Mouse (Mus musculus): ENCODE measurements around the gene Ccdc167. TPM values are rescaled to one million over a fixed set of nuclear protein-coding genes. Genes with fewer than 3 reads are reported as not detected.
A peak's percentile ranks its signal among the peaks of the same experiment; 100 is the strongest.

The Ccdc167 gene
- polyA plus RNA-seq, 1 experiment from 2014 or later: 11.3 TPM

DNA sequence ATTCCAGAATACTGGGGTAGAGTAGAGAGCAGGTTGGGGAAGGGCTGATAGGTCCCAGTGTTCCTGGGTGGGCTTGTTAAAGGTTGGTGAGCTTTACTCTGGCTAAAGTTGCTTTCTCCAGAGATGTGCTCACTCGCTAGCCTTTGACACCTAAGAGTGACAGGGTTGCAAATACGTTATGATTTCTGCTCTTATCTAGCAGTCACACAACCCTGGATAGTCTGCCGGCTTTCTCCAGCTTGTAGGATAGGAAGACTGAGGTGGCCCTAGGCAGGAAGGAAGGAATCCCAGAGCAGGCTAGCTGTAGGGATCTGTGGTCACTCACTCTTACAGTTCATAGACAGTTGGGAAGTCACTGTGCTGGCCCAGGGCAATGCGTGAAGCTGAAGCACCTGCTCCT, 32.6 kb downstream of the Ccdc167 start:
- Histone ChIP-seq H3K9ac (replicated peaks; ENCODE audit: low read length) (no peak overlapping the region), H3K4me1 (ENCODE audit: control insufficient read depth, insufficient read depth, low read length) (no peaks in the 10 kb centered on the region), H3K9me3 (ENCODE audit: control insufficient read depth, low read length) (no peaks in the 10 kb centered on the region), H3K27ac (replicated peaks; ENCODE audit: low read depth, low read length) (no peak overlapping the region), H3K36me3 (ENCODE audit: control insufficient read depth, insufficient read depth, low read length) (peaks cover 89% of the 10 kb centered on the region), H3K4me2 (ENCODE audit: low read length) (no peak overlapping the region), H3K27me3 (ENCODE audit: control insufficient read depth, insufficient read depth, low read length) (no peaks in the 10 kb centered on the region), H3K4me3 (replicated peaks; ENCODE audit: low read depth, low read length) (no peak overlapping the region)
- no peak for ATAC-seq (ENCODE audit: low FRiP score, low TSS enrichment)
- no peak for DNase-seq
- WGBS: 92% methylated on average over 4 of the region's 4 CpGs

DNA sequence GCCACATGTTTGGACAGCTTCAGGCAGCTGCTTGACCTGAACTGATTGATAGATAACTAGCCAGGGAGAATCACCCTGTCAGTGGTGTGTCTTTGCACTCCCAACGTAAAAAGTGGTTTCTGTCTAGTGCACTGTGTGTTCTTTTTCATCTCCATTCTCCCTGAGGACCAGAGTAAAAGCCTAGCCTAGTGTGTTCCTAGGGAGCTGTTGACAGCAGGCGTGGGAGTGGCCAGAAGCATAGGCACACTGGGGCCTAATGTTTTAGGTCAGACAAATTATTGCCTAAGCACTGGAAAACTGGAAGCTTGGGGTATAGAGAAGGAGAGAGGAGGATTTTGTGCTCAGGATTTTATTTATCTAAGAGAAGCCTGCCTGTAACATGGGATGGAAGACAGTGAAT, 33.7 kb downstream of the Ccdc167 start:
- Histone ChIP-seq H3K27ac (replicated peaks; ENCODE audit: low read depth, low read length) (no peak overlapping the region), H3K4me2 (ENCODE audit: low read length) (no peak overlapping the region), H3K9ac (replicated peaks; ENCODE audit: low read length) (no peak overlapping the region), H3K36me3 (ENCODE audit: control insufficient read depth, insufficient read depth, low read length) (peaks cover 94% of the 10 kb centered on the region), H3K27me3 (ENCODE audit: control insufficient read depth, insufficient read depth, low read length) (no peaks in the 10 kb centered on the region), H3K4me1 (ENCODE audit: control insufficient read depth, insufficient read depth, low read length) (no peaks in the 10 kb centered on the region), H3K4me3 (replicated peaks; ENCODE audit: low read depth, low read length) (no peak overlapping the region), H3K9me3 (ENCODE audit: control insufficient read depth, low read length) (no peaks in the 10 kb centered on the region)
- DNase-seq: no peak
- ATAC-seq (ENCODE audit: low FRiP score, low TSS enrichment): no peak
- WGBS: 80% methylated on average over 2 of the region's 2 CpGs

DNA sequence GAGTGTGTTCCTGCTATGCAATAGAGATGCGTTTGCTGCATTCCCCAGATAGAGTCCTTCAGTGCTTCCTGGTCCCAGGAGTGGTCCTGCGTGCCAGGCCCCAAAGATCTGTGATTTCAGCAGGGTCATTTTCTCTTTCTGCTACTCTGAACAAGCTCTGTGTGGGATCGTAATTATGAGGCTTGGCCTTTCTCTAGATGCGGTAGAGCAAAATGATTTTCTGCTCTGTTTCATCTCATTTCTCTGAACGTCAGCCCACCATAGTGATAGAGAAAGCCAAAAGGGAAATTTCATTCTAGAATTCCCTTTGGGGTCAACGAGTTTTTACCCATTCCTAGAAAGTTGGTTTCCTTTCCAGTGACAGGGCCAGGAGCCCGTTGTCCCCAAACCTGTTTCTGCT, 34.6 kb downstream of the Ccdc167 start:
- Histone ChIP-seq H3K4me1 (ENCODE audit: control insufficient read depth, insufficient read depth, low read length) (no peaks in the 10 kb centered on the region), H3K9ac (replicated peaks; ENCODE audit: low read length) (no peak overlapping the region), H3K4me3 (replicated peaks; ENCODE audit: low read depth, low read length) (no peak overlapping the region), H3K4me2 (ENCODE audit: low read length) (no peak overlapping the region), H3K36me3 (ENCODE audit: control insufficient read depth, insufficient read depth, low read length) (peaks cover 94% of the 10 kb centered on the region), H3K27me3 (ENCODE audit: control insufficient read depth, insufficient read depth, low read length) (no peaks in the 10 kb centered on the region), H3K9me3 (ENCODE audit: control insufficient read depth, low read length) (no peaks in the 10 kb centered on the region), H3K27ac (replicated peaks; ENCODE audit: low read depth, low read length) (no peak overlapping the region)
- ATAC-seq (ENCODE audit: low FRiP score, low TSS enrichment): no peak
- no peak for DNase-seq
- WGBS: 85% methylated on average over 7 of the region's 7 CpGs

GRCm38 (mm10) chr17:29681669-29682068, 35.2 kb downstream of the Ccdc167 start:
- WGBS: 95% methylated on average over 9 of the region's 9 CpGs

GRCm38 (mm10) chr17:29680921-29681320, 35.9 kb downstream of the Ccdc167 start:
- 92% methylated on average over 2 of the region's 2 CpGs for WGBS
- no peak for ATAC-seq (ENCODE audit: low FRiP score, low TSS enrichment)
- Histone ChIP-seq H3K4me1 (ENCODE audit: control insufficient read depth, insufficient read depth, low read length) (no peaks in the 10 kb centered on the region), H3K9me3 (ENCODE audit: control insufficient read depth, low read length) (no peaks in the 10 kb centered on the region), H3K27me3 (ENCODE audit: control insufficient read depth, insufficient read depth, low read length) (no peaks in the 10 kb centered on the region), H3K36me3 (ENCODE audit: control insufficient read depth, insufficient read depth, low read length) (peaks cover 94% of the 10 kb centered on the region), H3K4me2 (ENCODE audit: low read length) (no peak overlapping the region), H3K27ac (replicated peaks; ENCODE audit: low read depth, low read length) (no peak overlapping the region), H3K4me3 (replicated peaks; ENCODE audit: low read depth, low read length) (no peak overlapping the region), H3K9ac (replicated peaks; ENCODE audit: low read length) (no peak overlapping the region)
- no peak for DNase-seq

More at GRCm38 (mm10) chr17:29681669-29682068, 35.2 kb downstream of the Ccdc167 start:
- H3K9me3 ChIP-seq (ENCODE audit: control insufficient read depth, low read length): no peaks in the 10 kb centered on the region
- peaks cover 94% of the 10 kb centered on the region for H3K36me3 ChIP-seq (ENCODE audit: control insufficient read depth, insufficient read depth, low read length)
- H3K9ac ChIP-seq (replicated peaks; ENCODE audit: low read length): no peak overlapping the region
- no peak overlapping the region for H3K4me3 ChIP-seq (replicated peaks; ENCODE audit: low read depth, low read length)
- no peaks in the 10 kb centered on the region for H3K27me3 ChIP-seq (ENCODE audit: control insufficient read depth, insufficient read depth, low read length)
- no peaks in the 10 kb centered on the region for H3K4me1 ChIP-seq (ENCODE audit: control insufficient read depth, insufficient read depth, low read length)
- no peak overlapping the region for H3K27ac ChIP-seq (replicated peaks; ENCODE audit: low read depth, low read length)
- ATAC-seq (ENCODE audit: low FRiP score, low TSS enrichment) (no peak), DNase-seq (no peak)
- H3K4me2 ChIP-seq (ENCODE audit: low read length): no peak overlapping the region

- H3K27me3 ChIP-seq (ENCODE audit: control insufficient read depth, insufficient read depth, low read length): no peaks in the 10 kb centered on the region
- H3K4me1 ChIP-seq (ENCODE audit: control insufficient read depth, insufficient read depth, low read length): no peaks in the 10 kb centered on the region
- H3K9ac ChIP-seq (replicated peaks; ENCODE audit: low read length): no peak overlapping the region
- peaks cover 94% of the 10 kb centered on the region for H3K36me3 ChIP-seq (ENCODE audit: control insufficient read depth, insufficient read depth, low read length)
- no peak overlapping the region for H3K4me3 ChIP-seq (replicated peaks; ENCODE audit: low read depth, low read length)
- no peaks in the 10 kb centered on the region for H3K9me3 ChIP-seq (ENCODE audit: control insufficient read depth, low read length)
- no peak; the same call in 1 of the 2 replicates for ATAC-seq (ENCODE audit: low FRiP score, low TSS enrichment)
- DNase-seq: peak; percentile 61
- H3K4me2 ChIP-seq (ENCODE audit: low read length): no peak overlapping the region
- H3K27ac ChIP-seq (replicated peaks; ENCODE audit: low read depth, low read length): no peak overlapping the region
- 73% methylated on average over 2 of the region's 2 CpGs for WGBS
Observed at GRCm38 (mm10) chr17:29680174-29680573, 36.7 kb downstream of the Ccdc167 start.

- no peak overlapping the region for H3K27ac ChIP-seq (replicated peaks; ENCODE audit: low read depth, low read length)
- H3K9me3 ChIP-seq (ENCODE audit: control insufficient read depth, low read length): no peaks in the 10 kb centered on the region
- DNase-seq (no peak), ATAC-seq (ENCODE audit: low FRiP score, low TSS enrichment) (no peak)
- WGBS: 78% methylated on average over 6 of the region's 6 CpGs
- peaks cover 94% of the 10 kb centered on the region for H3K36me3 ChIP-seq (ENCODE audit: control insufficient read depth, insufficient read depth, low read length)
- H3K9ac ChIP-seq (replicated peaks; ENCODE audit: low read length): no peak overlapping the region
- H3K4me1 ChIP-seq (ENCODE audit: control insufficient read depth, insufficient read depth, low read length): no peaks in the 10 kb centered on the region
- H3K27me3 ChIP-seq (ENCODE audit: control insufficient read depth, insufficient read depth, low read length): no peaks in the 10 kb centered on the region
- no peak overlapping the region for H3K4me2 ChIP-seq (ENCODE audit: low read length)
- H3K4me3 ChIP-seq (replicated peaks; ENCODE audit: low read depth, low read length): no peak overlapping the region
Observed at GRCm38 (mm10) chr17:29679038-29679767, 37.6 kb downstream of the Ccdc167 start.

DNA sequence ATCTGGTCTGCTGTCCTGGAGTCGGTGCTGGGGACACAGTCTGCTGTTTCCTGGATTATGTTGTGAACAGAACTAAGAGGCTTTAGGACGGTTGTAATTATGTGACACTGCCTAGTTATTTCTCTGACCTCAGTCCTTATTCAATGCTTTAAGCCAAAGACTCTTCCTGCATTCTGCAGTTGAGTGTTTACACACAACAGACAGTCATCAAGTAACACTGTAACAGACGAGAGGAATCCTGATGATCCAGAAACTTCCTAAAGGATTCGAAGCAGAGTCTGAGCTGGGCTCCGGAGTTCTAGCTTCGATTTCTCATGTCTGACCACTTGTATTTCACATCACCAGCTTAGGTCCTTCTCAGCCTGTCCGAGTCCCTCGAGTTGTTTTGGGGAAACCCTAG, 38.3 kb downstream of the Ccdc167 start:
- no peaks in the 10 kb centered on the region for H3K9me3 ChIP-seq (ENCODE audit: control insufficient read depth, low read length)
- ATAC-seq (ENCODE audit: low FRiP score, low TSS enrichment): no peak
- no peaks in the 10 kb centered on the region for H3K4me1 ChIP-seq (ENCODE audit: control insufficient read depth, insufficient read depth, low read length)
- H3K9ac ChIP-seq (replicated peaks; ENCODE audit: low read length): no peak overlapping the region
- H3K36me3 ChIP-seq (ENCODE audit: control insufficient read depth, insufficient read depth, low read length): peaks cover 94% of the 10 kb centered on the region
- H3K27ac ChIP-seq (replicated peaks; ENCODE audit: low read depth, low read length): no peak overlapping the region
- 87% methylated on average over 8 of the region's 8 CpGs for WGBS
- no peak for DNase-seq
- no peak overlapping the region for H3K4me3 ChIP-seq (replicated peaks; ENCODE audit: low read depth, low read length)
- H3K4me2 ChIP-seq (ENCODE audit: low read length): no peak overlapping the region
- no peaks in the 10 kb centered on the region for H3K27me3 ChIP-seq (ENCODE audit: control insufficient read depth, insufficient read depth, low read length)

GRCm38 (mm10) chr17:29673325-29673724, 43.5 kb downstream of the Ccdc167 start:
- no peak overlapping the region for H3K4me3 ChIP-seq (replicated peaks; ENCODE audit: low read depth, low read length)
- H3K4me2 ChIP-seq (ENCODE audit: low read length): no peak overlapping the region
- H3K9ac ChIP-seq (replicated peaks; ENCODE audit: low read length): no peak overlapping the region
- DNase-seq (no peak), ATAC-seq (ENCODE audit: low FRiP score, low TSS enrichment) (no peak)
- no peaks in the 10 kb centered on the region for H3K27me3 ChIP-seq (ENCODE audit: control insufficient read depth, insufficient read depth, low read length)
- no peaks in the 10 kb centered on the region for H3K9me3 ChIP-seq (ENCODE audit: control insufficient read depth, low read length)
- no peak overlapping the region for H3K27ac ChIP-seq (replicated peaks; ENCODE audit: low read depth, low read length)
- H3K4me1 ChIP-seq (ENCODE audit: control insufficient read depth, insufficient read depth, low read length): peaks cover 4% of the 10 kb centered on the region; the same call in 1 of the 2 replicates
- 95% methylated on average over 4 of the region's 4 CpGs for WGBS
- H3K36me3 ChIP-seq (ENCODE audit: control insufficient read depth, insufficient read depth, low read length): peaks cover 64% of the 10 kb centered on the region
